Mouse (Mus musculus): ENCODE measurements at regions not wholly inside any gene's neighbourhood (a gene's known extent, or its start where the extent isn't known, plus 50 kb on each side); places are given as distances from the start of the nearest gene placed in this dataset.

DNA sequence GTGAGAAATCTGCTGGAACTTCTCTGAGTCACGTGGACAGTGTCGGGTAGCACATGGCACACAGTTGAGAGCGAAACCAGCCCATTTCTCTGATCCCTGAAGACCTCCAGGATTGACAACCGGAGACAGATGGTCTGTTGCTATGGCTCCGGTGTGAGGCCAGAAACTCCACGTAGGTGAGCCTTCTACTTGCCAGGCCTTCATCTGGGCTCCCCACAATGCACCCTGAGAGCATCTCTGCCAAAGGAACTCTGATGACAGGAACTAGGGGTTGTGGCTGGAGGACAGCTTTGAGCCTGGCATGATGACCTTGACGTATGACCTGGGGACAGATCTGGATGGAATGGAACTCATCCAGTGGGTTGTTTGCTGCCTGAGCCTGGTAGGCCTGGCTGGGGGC is 467.9 kb downstream of the Rnf144a start:
- intact Hi-C loops (cut with DNase I) = no loop called here
- no peak for DNase-seq (ENCODE audit: low spot score in 2 of 2)

DNA sequence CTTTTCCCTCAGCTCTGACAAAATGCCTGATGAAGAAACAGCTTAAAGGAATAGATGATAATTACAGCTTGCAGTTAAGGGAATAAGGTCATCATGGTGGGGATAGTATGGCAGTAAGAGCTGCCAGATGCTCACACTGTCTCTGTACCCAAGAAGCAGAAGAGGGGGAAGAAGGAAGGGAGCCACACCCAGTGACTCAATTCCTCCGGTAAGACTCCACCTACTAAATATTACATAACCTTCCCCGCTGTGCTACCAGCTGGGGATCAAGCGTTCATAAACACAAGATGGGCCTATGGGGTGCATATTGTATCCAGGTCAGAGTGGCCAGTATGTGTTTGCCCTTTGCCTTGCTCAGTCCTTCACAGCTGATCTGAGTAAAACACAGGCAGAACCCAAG is 468.9 kb downstream of the Rnf144a start:
- intact Hi-C loops (cut with DNase I) = no loop called here

DNA sequence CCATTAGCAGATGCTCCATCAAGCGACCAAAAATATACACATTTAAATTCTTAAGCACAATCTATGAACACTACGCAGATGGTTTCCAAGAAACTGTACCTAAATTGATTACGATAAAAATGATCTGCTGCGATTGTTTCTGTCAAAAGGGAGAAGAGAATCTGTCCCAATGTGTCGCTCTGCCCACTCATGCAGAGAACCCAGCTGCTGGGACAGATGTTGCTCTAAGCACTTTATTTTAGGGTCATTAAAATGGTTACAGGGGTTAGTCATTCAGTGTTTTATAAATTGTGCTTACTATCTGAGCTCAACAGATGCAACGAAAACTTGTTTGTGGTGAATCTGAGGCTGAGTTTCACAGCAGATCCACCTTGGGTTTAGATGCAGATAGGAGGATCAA is 476.2 kb downstream of the Rnf144a start:
- DNase-seq (ENCODE audit: low spot score in 2 of 2) = no peak
- intact Hi-C loops (cut with DNase I) = no loop called here

More for the DNA sequence above, 468.9 kb downstream of the Rnf144a start:
- DNase-seq (ENCODE audit: low spot score in 2 of 2) = no peak

DNA sequence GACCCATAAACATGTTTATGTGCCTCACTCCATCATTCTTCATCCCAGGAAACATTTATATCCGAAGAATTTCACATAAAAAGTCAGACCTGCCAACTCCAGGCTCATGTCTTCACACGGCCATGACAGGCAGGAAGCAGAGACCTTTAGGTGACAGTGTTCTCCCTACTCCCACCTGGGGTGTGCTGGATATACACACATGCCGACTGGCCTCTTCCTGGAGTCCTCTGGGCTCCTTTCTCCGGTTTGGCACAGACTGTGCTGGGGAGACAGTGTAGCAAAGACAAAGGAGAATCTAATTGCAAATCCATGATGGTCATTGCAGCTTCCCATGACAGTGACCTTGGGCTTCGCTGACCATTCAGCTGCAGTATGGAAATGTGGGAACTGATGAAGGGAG is 480.1 kb downstream of the Rnf144a start:
- intact Hi-C loops (cut with DNase I) = no loop called here
- no peak for DNase-seq (ENCODE audit: low spot score in 2 of 2)

DNA sequence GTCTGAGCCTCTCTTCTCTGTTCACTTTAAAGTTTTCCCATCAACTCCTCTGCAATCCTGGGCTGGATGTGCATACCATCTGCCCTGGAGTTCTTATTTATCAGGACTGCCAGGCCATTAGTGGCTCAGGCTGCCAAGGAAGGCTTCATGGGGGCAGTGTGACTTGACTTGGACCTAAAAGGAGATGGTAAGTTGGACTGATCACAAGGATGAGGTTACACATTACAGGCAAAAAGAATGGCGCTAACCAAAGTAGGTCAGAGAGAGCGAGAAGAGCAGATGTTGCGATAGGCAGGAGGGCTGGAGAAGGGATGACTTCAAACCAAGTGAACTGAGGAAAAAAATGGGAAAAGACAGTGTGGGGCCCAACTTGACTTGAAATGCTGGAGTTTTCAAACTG is 480.5 kb downstream of the Rnf144a start:
- no peak for DNase-seq (ENCODE audit: low spot score in 2 of 2)
- intact Hi-C loops (cut with DNase I) = no loop called here

DNA sequence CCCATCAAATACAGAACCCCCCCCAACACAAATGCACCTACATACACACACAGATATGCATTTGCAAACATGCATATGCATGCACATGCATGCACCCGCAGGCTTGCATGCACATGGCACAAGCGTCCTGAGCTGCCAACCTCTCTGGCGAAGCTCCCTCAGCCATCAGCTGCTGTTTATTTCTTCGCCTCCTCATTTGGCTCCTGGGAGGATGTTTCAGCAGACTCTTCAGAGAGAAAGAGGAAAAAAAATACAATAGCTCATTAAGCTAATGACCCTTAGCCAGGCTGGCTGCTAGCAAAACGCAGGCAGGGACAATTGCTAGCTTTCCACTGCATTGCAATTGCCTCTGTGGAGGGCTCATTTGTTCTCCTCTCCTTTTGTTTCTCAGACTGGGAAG is 488.7 kb downstream of the Rnf144a start:
- intact Hi-C loops (cut with DNase I) = no loop called here
- no peak for DNase-seq (ENCODE audit: low spot score in 2 of 2)

DNA sequence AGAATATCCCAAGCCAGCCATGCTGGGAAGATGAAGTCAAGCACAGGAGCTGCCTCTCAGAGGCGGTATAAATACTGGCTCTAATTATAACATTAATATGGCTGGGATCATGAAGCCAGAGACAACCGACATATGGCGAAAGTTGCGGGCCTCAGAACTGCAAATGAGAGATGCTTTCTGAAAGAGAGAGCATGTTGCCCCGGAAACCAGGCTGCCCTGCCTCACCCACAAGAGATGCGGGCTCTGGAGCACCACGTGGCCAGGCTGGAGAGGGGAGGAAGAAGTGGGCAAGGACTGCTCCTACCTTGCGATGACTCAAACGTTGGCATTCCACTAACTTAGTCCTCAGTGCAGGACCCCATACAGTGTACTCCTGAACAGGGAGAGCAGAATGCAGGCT is 490.5 kb downstream of the Rnf144a start:
- intact Hi-C loops (cut with DNase I) = no loop called here
- peak; percentile 22 to 61 for DNase-seq (ENCODE audit: low spot score in 2 of 2)

DNA sequence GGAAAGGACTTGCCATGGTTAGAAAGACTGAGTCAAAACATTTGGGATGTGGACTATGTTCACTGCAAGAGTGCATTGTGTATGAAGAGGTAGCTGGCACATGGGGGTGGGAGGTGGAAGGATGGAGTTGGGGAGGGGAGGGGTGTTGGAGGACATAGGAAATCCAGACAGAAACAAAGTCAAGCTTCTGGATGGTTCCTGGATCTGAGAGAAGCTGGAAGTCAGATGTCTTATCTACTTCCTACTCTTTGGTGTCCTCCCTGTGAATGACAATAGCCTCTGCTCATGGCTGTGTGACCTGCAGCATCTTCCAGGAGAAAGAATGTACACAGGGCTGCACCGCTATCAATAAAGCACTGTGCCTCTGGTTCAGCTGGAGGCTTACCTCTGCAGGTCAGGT is 491.3 kb downstream of the Rnf144a start:
- no peak for DNase-seq (ENCODE audit: low spot score in 2 of 2)
- intact Hi-C loops (cut with DNase I) = no loop called here

DNA sequence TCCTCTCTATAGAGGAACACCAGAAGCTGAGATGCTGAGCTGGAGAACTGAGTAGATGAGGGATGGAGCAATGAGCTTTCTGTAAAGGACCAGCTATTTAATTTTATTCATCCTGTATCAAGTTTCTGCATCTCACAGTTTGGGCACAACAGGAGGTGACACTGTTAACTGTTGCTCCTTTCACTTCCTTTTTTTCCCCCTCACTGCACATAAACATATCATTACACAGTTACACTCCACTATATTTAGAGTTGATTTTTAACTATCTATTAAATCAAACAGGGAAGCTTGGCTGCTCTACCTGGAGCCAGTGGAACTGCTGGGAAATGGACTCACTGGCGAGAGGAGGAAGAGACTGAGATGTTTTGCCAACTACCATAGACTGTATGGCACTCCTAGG is 509.4 kb downstream of the Rnf144a start:
- DNase-seq (ENCODE audit: low spot score in 2 of 2) = no peak
- intact Hi-C loops (cut with DNase I) = no loop called here

DNA sequence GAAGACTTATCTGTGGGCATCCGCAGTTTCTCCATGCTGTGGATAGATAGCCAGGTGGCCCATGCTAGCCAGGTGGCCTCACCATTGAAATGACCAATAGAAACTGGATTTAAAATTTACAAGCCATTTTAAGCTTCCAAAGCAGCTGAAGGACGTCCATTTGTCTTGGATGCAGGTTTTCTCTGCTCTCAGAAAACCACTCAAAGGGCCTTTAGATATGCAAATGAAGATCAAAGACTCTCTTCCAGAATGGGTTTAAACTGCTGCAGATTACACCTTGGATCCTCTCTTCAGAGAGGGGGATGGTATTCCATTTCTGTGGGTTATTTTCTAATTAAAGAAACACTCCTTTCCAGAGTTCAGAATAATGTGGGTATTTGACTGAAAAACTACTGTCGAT is 518.5 kb downstream of the Rnf144a start:
- DNase-seq (ENCODE audit: low spot score in 2 of 2) = no peak
- intact Hi-C loops (cut with DNase I) = loop anchor here (10.0 kb wide), 1 partner anchor 802 kb away; the partner anchor contains the start of gene Id2

DNA sequence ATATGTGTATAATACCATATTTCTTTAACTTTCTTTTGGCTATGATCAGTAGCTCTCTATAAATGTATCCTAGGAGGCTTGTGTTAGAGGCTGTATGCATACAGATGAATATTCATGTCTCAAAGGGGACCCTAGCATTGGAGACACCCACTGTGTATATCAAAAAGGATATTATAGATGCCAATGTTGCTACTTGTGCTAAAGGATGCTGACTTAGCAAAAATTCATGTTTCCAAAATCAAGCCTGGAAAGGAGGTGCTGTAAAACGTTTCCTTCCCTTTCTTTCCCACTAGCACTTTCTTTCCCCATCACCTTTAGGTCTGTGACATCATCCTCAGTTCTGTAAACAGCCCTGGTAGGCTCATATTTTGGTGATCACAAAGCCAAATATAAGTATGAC is 519.4 kb downstream of the Rnf144a start:
- intact Hi-C loops (cut with DNase I) = loop anchor here (10.0 kb wide), 1 partner anchor 801 kb away; the partner anchor contains the start of gene Id2
- DNase-seq (ENCODE audit: low spot score in 2 of 2) = no peak

DNA sequence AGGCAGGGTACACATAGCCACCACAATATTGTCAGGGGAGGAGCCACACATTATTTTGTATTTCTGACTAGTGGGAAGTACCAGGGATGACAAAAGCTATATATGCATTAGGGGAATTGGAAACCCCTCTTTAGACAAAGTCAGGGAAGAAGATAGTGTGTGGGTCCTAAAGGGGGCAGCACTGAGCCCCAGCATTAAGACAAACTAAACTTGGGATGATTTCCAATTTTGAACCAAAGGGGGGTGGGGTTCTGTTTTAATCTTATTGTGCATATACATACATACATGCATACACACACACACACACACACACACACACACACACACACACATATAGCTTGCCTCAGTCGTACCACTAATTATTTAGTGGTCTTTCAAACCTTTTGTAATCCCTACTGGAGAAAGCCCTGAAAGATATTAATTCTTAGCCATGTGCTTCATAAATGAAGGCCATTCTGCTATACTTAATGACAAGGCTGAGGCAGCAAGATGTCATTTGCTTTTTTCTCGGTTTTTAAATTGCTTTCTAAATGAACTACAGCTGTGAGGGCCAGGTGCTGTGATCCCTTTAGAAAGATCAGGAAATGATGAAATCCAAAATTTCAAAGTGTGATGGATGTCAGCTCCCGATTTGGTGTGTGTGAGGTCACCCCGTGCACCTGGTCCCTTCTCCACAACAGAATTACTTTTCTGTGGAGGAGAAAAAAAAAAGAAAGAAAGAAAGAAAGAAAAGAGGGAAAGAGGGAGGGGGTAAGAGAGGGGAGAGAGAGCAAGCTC is 523.5 kb downstream of the Rnf144a start:
- no peak for DNase-seq (ENCODE audit: low spot score in 2 of 2)
- intact Hi-C loops (cut with DNase I) = loop anchor here (10.0 kb wide), 1 partner anchor 797 kb away; the partner anchor contains the start of gene Id2

DNA sequence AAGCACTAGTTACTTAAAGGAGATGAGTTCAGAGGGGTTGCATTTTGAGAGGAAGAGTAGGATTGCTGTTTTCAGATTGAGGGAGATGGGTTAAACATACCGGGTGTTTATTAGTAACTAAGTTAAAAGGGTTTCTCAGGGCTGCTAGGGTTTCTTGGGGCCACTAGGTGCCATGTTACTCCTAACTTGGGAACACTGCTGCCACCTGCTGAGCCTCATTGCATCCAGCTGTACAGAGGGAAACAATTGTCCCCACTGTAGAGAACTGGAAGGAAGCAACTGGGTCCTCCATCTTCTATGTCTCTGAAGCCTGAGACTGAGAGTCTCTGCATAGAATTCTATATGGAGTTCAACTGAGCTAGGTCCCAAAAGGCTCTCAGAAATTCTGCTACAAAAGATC is 524.3 kb downstream of the Rnf144a start:
- DNase-seq (ENCODE audit: low spot score in 2 of 2) = peak in 1 of 2 experiments; percentile 17
- intact Hi-C loops (cut with DNase I) = loop anchor here (10.0 kb wide), 1 partner anchor 796 kb away; the partner anchor contains the start of gene Id2

DNA sequence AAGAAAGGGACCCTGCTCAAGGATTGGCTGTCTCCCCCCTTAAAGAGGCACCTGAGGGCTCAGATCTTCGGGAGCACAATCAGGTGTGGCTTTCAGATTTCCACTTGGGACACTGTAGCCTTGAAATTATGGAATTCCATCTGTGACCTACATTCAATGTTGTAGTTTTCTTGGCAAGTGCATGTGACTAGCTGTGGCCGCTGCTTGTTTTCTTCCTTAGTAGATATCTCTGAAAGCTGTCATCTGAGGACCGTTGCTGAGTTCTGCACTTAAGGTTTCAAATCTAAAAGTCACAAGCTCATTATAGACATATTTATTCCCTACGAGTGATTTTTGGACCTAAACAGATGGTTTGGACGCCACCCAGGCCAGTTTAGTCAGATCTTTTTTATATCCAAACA is 531.3 kb downstream of the Rnf144a start:
- intact Hi-C loops (cut with DNase I) = no loop called here
- DNase-seq (ENCODE audit: low spot score in 2 of 2) = peak in 1 of 2 experiments; percentile 34

DNA sequence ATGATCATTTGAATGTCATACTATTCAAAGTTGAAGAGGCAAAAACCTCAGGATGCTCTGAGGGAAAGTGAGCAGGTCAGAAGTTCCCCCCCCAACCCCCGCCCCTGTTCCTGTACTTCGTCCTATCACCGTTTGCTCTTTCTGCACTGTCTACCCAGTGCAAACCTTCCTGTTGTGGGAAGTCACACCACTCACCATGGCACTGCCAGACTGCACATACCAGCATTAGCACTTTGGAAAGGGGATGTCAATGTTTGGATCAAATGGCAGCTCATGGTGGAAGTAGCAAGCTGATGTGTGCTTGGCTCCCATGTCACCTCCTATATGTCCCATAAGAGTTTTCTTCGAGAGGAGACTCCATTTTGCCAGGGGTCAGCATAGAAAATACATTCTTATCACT is 543.2 kb downstream of the Rnf144a start:
- intact Hi-C loops (cut with DNase I) = no loop called here
- DNase-seq (ENCODE audit: low spot score in 2 of 2) = no peak

DNA sequence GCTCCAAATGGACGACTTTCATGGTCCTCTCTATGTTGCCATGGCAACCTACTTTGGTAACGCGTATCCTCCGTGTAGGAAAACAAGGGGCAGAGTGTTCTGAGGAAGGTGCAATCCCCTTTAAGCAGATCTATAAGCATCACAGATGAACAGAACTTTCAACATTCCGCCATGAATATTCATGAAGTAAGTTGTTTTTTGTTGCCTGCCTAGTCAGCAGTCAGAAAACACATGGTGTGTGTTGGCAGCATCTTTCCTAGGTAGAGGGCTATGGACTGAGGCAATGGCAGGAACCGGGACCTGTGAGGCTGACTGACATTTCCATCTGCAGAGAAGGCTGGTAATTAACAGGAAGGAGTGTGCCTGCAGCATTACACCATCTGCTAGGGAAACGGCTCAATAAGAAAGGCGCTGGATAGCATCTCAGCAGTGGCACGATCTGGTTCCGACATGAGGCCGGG is 544.0 kb downstream of the Rnf144a start:
- DNase-seq (ENCODE audit: low spot score in 2 of 2) = peak; percentile 66 to 81
- intact Hi-C loops (cut with DNase I) = no loop called here

DNA sequence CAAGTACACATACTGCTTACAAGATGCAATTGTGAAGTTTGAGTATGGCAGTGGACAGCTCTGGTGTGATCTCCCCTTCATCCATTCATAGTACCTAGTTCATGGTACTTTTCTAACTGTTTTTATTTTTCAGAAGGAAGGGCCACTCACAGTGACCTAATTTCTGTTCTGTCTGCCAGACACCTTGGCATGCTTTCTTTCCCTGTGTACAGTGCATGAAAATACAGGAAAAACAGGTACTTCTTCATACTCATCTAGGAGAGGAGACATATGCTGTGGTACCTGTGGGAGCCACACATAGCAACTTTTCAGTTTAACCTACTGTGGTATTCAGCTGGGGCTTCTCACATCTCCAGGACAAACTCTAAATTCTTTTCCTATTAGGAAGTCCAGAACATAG is 545.2 kb downstream of the Rnf144a start:
- intact Hi-C loops (cut with DNase I) = loop anchor here (5.0 to 10.0 kb wide), 3 partner anchors 205 to 775 kb away; partner anchors contain the start of gene Id2
- no peak for DNase-seq (ENCODE audit: low spot score in 2 of 2)

DNA sequence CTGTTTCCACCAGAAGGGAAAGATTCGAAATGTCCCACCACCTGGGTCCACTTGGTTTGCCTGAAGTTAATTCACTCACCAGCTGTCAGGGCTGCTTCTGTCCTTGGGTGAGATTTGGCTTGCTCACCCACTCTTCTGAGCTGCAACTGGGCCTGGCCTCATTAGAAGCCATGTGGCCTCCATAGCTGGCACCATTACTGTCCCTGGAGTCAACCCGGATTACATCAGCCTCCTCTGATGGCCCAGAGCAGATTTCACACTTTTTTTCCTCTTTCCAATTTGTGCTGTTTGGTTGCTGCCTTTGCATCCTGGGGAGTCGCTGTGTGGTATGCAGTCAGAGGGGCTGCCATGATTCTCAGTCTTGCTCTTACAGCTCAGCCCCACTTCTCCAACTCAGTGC is 550.0 kb downstream of the Rnf144a start:
- no peak for DNase-seq (ENCODE audit: low spot score in 2 of 2)
- intact Hi-C loops (cut with DNase I) = loop anchor here (5.0 to 10.0 kb wide), 3 partner anchors 210 to 770 kb away; partner anchors contain the start of gene Id2

DNA sequence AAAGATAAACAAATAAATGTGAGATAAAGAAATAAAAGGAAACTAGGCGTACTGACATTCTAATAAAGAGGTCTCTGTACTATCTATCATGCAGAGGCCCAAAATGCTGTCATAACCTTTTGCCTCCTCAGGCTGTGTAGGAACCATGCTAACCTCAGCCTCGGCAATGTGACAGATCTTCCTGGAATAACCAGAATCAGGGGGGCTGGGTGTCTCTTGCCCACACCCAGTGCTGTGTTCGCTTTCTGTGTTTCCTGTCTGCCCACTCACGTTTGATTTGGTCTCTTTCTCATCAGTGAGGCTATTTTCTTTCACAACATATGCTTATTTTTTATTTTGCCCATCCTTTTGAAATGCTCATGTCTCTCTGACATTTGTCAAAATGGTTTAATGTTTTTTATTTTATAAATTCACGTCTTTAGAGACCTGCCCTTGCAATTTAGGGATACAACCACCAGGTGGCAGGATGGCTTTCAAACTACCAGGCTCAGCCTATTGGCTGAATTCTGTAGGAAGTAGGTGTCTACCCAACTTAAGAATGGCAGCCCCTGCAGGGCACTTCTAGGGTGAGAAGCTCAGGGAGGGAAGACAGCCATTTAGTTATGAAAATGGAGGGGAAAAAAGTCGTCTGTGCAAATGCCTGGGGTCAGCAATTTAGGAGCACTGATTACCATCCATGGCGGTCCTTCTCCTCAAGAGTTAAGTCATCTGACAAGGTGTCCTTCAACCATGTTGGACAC is 550.8 kb downstream of the Rnf144a start:
- intact Hi-C loops (cut with DNase I) = loop anchor here (5.0 to 10.0 kb wide), 3 partner anchors 211 to 769 kb away; partner anchors contain the start of gene Id2

DNA sequence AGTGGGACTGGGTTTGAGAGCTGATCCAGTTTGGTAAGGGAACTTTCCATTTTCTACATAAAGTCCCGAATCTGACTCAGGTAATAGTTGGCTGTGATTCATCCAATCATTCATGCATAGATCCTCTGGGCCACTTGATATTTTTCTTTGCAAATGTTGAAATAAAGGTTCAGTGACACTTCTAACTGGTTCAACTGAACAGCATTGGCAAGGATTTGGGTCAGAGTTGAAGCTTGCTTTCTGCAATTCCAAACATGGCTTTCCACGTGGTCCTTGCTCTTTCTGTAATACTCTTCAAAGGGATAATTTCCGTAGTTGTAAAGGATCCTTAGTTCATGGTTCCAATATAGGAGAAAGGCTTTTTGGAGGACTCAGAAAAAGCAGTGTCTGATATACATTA is 554.0 kb downstream of the Rnf144a start:
- intact Hi-C loops (cut with DNase I) = loop anchor here (5.0 to 10.0 kb wide), 3 partner anchors 214 to 766 kb away; partner anchors contain the start of gene Id2
- DNase-seq (ENCODE audit: low spot score in 2 of 2) = no peak

More for the DNA sequence above, 550.8 kb downstream of the Rnf144a start:
- peak; percentile 31 to 40 for DNase-seq (ENCODE audit: low spot score in 2 of 2)
